Mouse (Mus musculus): ENCODE measurements around the gene Cpxm2. TPM values are rescaled to one million over a fixed set of nuclear protein-coding genes. Genes with fewer than 3 reads are reported as not detected.

Gene Cpxm2
- polyA plus RNA-seq, 2 experiments = 31.4 to 47.1 TPM

DNA sequence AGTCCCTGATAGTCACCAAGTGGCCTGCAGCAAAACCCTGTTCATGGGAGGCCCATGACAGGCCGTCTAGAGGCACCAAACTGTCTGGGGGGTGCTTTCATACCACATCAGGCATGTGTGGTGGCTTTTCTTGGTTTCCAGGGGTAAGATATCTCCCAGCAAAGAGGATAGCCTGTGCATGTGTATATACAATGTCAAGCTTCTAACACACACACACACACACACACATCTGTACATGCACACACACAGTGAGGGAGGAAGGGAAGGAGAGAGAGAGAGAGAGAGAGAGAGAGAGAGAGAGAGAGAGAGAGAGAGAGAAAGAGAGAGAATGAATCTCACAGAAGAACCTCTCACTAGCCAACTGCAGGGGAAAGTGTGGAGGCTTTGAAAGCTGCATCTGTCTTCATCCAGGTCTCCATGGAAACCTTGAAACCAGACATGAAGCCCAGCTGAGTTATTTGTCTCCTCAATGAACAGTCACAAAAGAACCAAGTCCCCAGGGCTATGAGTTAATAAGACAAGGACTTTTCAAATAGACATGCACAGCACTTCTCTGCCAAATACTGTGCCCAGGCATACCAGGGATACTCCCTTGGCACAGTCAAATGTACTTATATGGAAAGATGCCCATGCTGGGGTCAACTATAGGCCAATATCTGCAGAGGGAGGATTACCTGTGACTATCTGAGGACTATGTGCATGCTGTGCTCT is 141.4 kb downstream of the Cpxm2 start:
- Histone ChIP-seq H3K4me3 (replicated peaks; ENCODE audit: low read length) (no peak overlapping the region), H3K36me3 (ENCODE audit: control insufficient read depth, insufficient read depth, low read length) (no peaks in the 10 kb centered on the region), H3K27me3 (ENCODE audit: control insufficient read depth, insufficient read depth, low read length) (no peaks in the 10 kb centered on the region), H3K4me1 (ENCODE audit: control insufficient read depth, insufficient read depth, low read length) (no peaks in the 10 kb centered on the region), H3K4me2 (replicated peaks; ENCODE audit: low read depth, low read length, severe bottlenecking) (no peak overlapping the region), H3K9ac (ENCODE audit: low read depth, low read length, severe bottlenecking) (no peak overlapping the region), H3K27ac (replicated peaks; ENCODE audit: low read depth, low read length) (no peak overlapping the region), H3K9me3 (ENCODE audit: control insufficient read depth, low read length) (no peaks in the 10 kb centered on the region)
- no peak for TF ChIP-seq POLR2A (IDR thresholded peaks at IDR 0.05; ENCODE audit: borderline replicate concordance, extremely low read depth, insufficient read depth, insufficient read length)
- DNase-seq (ENCODE audit: low spot score) = no peak
- ATAC-seq (ENCODE audit: low FRiP score, low read depth) = no peak
- WGBS = 31% methylated on average over 1 of the region's 1 CpGs

DNA sequence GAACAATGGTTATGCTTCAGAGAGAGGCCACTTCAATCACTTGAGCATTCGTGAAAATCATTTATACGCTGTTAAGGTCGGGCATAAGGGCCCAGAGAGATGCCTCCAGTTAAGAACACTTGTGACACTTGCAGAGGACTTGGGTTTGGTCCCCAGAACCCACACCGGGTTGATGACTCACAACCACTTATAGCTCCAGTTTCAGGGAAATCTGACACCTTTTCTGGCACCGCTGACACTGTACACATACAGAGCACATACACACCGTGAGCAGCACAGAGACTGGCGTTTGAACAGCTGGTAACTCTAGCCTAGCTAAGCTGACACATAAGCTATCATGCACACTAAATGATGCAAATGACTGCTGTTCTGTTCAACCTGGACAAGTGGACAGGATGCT is 145.5 kb downstream of the Cpxm2 start:
- TF ChIP-seq POLR2A (IDR thresholded peaks at IDR 0.05; ENCODE audit: borderline replicate concordance, extremely low read depth, insufficient read depth, insufficient read length) = no peak
- Histone ChIP-seq H3K9me3 (ENCODE audit: control insufficient read depth, low read length) (no peaks in the 10 kb centered on the region), H3K27me3 (ENCODE audit: control insufficient read depth, insufficient read depth, low read length) (no peaks in the 10 kb centered on the region), H3K36me3 (ENCODE audit: control insufficient read depth, insufficient read depth, low read length) (no peaks in the 10 kb centered on the region), H3K27ac (replicated peaks; ENCODE audit: low read depth, low read length) (no peak overlapping the region), H3K9ac (ENCODE audit: low read depth, low read length, severe bottlenecking) (no peak overlapping the region), H3K4me3 (replicated peaks; ENCODE audit: low read length) (no peak overlapping the region), H3K4me2 (replicated peaks; ENCODE audit: low read depth, low read length, severe bottlenecking) (no peak overlapping the region), H3K4me1 (ENCODE audit: control insufficient read depth, insufficient read depth, low read length) (no peaks in the 10 kb centered on the region)
- DNase-seq (ENCODE audit: low spot score) (no peak), ATAC-seq (ENCODE audit: low FRiP score, low read depth) (no peak)
- 51% methylated on average over 7 of the region's 7 CpGs for WGBS

- DNase-seq (ENCODE audit: low spot score) = no peak
- Histone ChIP-seq H3K27ac (replicated peaks; ENCODE audit: low read depth, low read length) (no peak overlapping the region), H3K27me3 (ENCODE audit: control insufficient read depth, insufficient read depth, low read length) (no peaks in the 10 kb centered on the region), H3K9ac (ENCODE audit: low read depth, low read length, severe bottlenecking) (no peak overlapping the region), H3K9me3 (ENCODE audit: control insufficient read depth, low read length) (no peaks in the 10 kb centered on the region), H3K4me2 (replicated peaks; ENCODE audit: low read depth, low read length, severe bottlenecking) (no peak overlapping the region), H3K4me1 (ENCODE audit: control insufficient read depth, insufficient read depth, low read length) (no peaks in the 10 kb centered on the region), H3K4me3 (replicated peaks; ENCODE audit: low read length) (no peak overlapping the region), H3K36me3 (ENCODE audit: control insufficient read depth, insufficient read depth, low read length) (no peaks in the 10 kb centered on the region)
- 50% methylated on average over 14 of the region's 14 CpGs for WGBS
- ATAC-seq (ENCODE audit: low FRiP score, low read depth) = no peak
- TF ChIP-seq POLR2A (IDR thresholded peaks at IDR 0.05; ENCODE audit: borderline replicate concordance, extremely low read depth, insufficient read depth, insufficient read length) = no peak
These were observed 148.4 kb downstream of the Cpxm2 start for GRCm38 (mm10) chr7:132005996-132006696.

DNA sequence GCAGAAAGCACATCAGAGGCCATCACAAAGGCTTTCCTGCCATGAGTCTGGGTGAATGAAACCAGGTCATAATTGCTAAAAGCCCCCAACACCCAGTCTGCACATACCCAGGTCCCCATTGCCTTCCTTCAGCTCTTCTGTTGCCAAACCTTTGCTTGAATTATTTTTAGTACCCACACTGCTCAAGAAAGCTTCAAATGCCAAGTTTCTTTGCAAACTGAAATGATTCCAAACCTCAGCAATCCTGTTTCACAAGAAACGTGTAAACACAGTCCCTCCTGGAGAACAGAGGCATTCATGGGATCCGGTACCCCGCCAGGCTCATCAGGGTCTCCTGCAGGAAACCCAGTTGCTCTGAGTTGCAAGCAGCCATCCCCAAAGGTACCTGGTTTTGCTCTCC is 161.7 kb downstream of the Cpxm2 start:
- DNase-seq (ENCODE audit: low spot score) (no peak), ATAC-seq (ENCODE audit: low FRiP score, low read depth) (no peak)
- Histone ChIP-seq H3K4me1 (ENCODE audit: control insufficient read depth, insufficient read depth, low read length) (no peaks in the 10 kb centered on the region), H3K4me3 (replicated peaks; ENCODE audit: low read length) (no peak overlapping the region), H3K27ac (replicated peaks; ENCODE audit: low read depth, low read length) (no peak overlapping the region), H3K4me2 (replicated peaks; ENCODE audit: low read depth, low read length, severe bottlenecking) (no peak overlapping the region), H3K36me3 (ENCODE audit: control insufficient read depth, insufficient read depth, low read length) (no peaks in the 10 kb centered on the region), H3K9me3 (ENCODE audit: control insufficient read depth, low read length) (no peaks in the 10 kb centered on the region), H3K9ac (ENCODE audit: low read depth, low read length, severe bottlenecking) (no peak overlapping the region), H3K27me3 (ENCODE audit: control insufficient read depth, insufficient read depth, low read length) (no peaks in the 10 kb centered on the region)
- TF ChIP-seq POLR2A (IDR thresholded peaks at IDR 0.05; ENCODE audit: borderline replicate concordance, extremely low read depth, insufficient read depth, insufficient read length) = no peak
- 71% methylated on average over 3 of the region's 3 CpGs for WGBS

GRCm38 (mm10) chr7:131992226-131992625 is 162.3 kb downstream of the Cpxm2 start:
- no peaks in the 10 kb centered on the region for H3K9me3 ChIP-seq (ENCODE audit: control insufficient read depth, low read length)
- no peak overlapping the region for H3K27ac ChIP-seq (replicated peaks; ENCODE audit: low read depth, low read length)
- no peak overlapping the region for H3K4me3 ChIP-seq (replicated peaks; ENCODE audit: low read length)
- TF ChIP-seq POLR2A (IDR thresholded peaks at IDR 0.05; ENCODE audit: borderline replicate concordance, extremely low read depth, insufficient read depth, insufficient read length) = no peak
- no peaks in the 10 kb centered on the region for H3K36me3 ChIP-seq (ENCODE audit: control insufficient read depth, insufficient read depth, low read length)
- no peak for ATAC-seq (ENCODE audit: low FRiP score, low read depth)
- H3K4me2 ChIP-seq (replicated peaks; ENCODE audit: low read depth, low read length, severe bottlenecking) = no peak overlapping the region
- 40% methylated on average over 1 of the region's 1 CpGs for WGBS
- no peaks in the 10 kb centered on the region for H3K27me3 ChIP-seq (ENCODE audit: control insufficient read depth, insufficient read depth, low read length)
- H3K9ac ChIP-seq (ENCODE audit: low read depth, low read length, severe bottlenecking) = no peak overlapping the region
- no peak for DNase-seq (ENCODE audit: low spot score)
- H3K4me1 ChIP-seq (ENCODE audit: control insufficient read depth, insufficient read depth, low read length) = no peaks in the 10 kb centered on the region
